Mouse (Mus musculus) adrenal gland, postnatal 36 days (tissue): ENCODE data around the gene Tmtc2. TPM values are rescaled to one million over a fixed set of nuclear protein-coding genes. Genes with fewer than 3 reads are reported as not detected.
A peak's percentile ranks its signal among the peaks of the same experiment; 100 is the strongest.

Experiments
- DNase-seq, 2 experiments: peaks; one replicate each; pipeline ENCODE4 v3.0.0; 2021; ENCODE audit warnings: mixed read lengths in 1 of 2
- total RNA-seq, 2 experiments: library from RNA; stranded (reverse); gene quantifications; 2 replicates each; pipeline ENCODE4 v1.2.3; 2021

Gene Tmtc2
- total RNA-seq, 2 experiments from 2014 or later: 5.4 to 7.2 TPM

DNA sequence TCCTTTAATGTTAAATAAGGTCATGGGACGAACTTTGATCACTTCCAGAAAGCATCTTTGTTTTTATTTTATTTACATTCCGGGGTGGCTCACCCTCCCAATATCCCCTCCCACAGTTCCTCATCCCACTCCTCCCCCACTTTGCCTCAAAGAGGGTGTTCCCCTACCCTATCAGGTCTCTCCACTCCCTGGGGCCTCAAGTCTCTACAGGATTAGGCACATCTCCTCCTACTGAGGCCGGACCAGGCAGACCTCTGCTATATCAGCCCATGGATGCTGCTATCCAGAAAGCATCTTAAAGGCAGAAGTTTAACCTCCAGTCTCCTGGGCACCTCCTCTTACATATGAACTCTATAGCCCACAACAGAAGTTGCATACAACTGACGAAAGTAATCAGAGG, 157.7 kb downstream of the Tmtc2 start:
- DNase-seq: no peak

DNA sequence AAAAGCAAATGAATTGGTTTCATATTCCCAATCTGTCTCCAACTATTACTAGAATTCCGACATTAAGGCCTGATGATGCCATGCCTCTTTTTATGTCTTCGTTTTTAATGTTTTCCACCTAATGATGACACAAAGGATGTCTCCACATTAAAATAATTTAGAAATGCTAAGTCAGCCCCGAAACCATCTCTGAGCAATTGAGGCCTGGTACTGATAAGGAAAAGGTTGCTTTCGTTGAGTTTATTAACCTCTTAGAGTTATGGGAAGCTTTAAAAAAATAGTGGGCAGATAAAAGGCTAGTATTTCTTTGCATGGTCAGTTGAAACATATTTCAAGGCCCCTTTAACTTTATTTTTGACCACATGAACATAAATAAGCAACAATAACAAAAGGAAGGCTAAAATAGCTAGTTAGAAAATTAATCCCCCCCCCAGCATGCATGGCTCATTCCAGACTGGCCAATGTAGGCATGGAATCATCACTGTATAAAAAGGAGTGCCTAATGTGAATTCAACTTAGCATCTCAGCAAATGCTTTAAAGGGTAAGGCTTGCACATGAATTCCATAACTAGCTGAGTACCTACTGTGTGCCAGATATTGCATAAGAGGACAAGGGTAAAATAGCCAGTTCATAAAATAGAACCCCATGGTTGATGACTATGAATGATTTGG, 168.3 kb downstream of the Tmtc2 start:
- no peak for DNase-seq

DNA sequence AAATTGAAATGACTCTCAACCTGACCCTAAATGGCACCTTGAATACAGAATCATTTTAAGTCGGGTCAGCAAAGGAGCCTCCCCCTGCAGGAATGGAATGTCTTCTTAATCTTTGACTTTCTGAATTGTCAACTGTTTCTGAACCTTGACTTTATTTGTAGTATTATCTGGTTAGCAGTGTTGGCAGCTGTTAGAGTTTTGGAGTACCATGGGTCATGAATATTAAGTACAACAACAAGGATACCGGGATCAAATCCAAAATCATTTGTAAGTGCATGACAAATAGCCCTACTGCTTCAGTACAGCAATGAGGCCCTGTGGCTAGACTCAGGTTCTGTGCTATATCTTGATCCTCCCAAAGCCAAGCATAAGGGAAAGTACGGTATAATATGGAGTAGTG, 170.3 kb downstream of the Tmtc2 start:
- DNase-seq: peak in 1 of 2 experiments; percentile 1

DNA sequence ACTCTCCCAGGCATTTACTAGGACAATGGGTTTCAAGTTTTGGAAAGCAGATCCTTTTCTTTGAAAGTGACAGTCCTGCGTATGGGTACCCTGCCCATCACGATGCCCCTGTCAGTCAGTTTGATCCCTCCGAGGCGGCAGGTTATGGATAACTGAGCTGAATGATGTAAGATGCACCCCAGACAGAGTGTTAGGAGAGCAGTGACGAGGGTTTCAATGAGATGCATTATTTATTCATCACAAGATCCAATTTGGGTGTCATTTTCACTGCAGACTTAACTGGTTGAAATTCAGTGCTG, 171.8 kb downstream of the Tmtc2 start:
- DNase-seq: no peak

DNA sequence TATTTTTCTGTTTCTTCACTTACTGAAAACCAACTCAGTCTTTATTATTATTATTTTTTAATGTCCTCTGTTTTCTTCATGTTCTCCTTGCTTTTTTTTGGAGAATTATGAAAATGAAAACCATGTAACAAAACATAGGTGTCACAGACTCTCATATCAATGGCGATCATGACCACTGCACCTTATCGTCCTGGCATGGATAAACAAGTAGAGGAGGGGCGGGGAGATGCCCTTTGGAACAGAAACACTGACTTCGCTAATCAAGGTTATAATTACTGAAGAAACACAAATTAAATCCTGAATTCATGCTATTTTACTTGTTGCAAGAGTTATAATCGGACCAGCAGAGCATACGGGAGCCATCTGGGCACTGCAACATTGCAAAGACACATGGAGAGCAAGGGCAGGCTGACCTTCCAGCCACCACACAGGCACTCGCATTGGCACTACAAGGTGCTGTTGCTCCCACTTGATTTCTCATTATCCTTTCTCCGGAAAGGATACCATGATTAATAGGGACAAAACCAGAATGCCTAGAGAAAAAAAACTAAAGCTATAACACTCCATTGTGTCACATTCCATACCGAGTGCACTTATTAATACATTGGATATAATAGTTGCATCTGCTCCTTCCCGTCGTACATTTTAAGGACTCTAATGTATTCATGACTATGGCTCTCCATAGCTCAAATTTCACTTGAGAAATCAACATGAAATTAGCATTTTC, 172.3 kb downstream of the Tmtc2 start:
- DNase-seq: no peak

DNA sequence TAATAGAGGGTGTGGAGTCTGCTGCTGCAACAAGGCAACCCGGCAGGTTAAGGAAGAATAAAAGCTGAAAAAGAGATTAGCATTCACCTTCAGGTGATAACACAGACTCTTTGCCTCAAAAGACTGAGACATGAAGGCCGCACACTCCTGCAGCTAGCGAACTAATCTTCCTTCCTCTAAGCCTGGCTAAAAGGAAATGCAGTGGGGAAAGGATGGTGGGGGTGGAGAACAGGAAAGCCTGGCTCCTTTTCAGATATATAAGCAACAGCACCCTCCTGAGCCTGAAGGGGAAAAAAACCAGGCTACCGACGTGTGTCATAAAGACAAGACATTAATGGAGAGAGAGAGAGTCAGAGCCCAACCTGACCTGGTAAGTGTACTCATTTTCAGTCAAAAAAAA, 174.9 kb downstream of the Tmtc2 start:
- no peak for DNase-seq

DNA sequence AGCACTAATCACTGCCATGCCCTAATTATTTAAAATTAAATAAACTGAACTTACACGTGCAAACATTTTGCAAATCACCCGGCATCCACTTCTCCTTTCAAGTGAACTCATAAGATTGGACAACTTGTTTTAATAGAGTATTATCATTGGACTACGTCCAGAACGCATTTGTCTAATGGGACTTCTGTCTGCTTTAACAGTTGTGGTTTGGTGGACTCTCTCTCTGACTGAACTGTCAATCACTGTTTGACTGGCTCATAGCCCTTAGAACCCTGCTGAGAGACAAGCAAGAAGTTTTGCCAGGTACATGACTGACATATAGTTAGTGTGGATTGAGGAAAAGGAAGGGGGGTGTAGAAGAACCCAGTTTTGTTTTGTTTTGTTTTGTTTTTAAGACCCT, 190.2 kb downstream of the Tmtc2 start:
- DNase-seq: no peak

DNA sequence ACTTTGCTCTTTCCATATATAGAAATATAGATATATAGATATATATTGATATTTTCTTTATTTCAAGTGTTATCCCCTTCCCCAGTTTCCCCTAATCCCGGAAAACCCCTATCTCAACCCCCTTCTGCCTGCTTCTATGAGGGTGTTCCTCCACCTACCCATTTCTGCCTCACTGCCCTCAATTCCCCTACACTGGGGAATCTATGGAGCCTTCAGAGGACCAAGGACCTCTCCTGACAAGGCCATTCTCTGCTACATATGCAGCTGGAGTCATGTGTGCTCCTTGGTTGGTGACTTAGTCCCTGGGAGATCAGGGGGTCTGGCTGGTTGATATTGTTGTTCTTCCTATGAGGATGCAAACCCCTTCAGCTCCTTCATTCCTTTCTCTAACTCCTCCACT, 192.5 kb downstream of the Tmtc2 start:
- DNase-seq: no peak

DNA sequence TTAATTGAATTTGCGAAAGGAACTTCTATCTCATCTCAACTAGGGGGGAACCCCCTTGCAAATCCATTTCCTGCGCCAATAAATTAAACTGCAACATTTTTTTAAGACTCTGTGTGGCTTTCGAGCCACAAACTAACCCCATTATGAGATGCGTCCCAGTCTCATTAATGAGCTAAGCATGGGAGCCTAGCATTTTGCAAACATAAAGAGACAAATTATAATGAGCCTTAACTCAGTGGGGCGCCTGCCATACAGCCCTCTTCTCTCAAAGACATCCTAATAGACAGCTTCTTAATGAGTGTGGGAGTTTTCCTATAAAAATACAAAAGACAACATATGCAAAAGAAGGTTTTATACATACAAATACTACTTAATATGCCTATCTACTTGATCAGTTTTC, 193.0 kb downstream of the Tmtc2 start:
- DNase-seq: no peak

DNA sequence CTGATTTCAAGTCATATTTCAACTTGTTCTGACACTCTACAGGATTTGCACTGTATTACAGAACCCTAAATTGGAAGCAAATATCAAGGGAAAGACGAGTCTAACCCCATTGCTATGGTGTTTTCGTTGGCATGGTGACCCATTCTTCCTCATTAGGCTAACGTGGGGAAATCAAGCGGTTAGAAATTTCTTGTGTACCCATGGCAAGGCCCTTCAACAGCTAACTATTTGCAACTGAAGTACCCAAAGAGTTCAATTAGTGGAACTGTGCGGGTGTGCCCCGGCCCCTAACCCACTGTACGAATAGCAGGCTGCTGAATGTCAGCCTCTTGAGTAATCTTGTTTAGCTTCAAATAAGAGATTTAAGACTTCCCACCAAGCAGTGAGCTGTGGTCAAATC, 193.7 kb downstream of the Tmtc2 start:
- no peak for DNase-seq

DNA sequence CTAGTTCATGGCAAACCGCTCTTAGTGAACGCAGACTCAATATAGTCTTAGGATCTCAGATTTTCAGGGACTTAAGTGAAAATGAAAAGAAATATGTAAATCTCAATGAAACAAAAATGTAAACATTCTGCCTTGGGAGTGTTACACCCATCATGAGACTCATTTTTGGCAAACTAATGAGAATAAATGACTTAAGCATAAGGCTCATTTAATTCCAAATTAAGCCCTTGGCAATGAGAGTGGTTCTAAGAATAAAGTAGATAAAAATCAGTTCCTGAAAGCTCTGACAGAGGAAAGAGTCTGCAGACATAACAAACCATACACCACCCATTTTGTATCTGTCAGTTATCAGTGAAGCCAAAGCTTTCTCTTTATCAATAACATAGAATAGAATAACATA, 196.5 kb downstream of the Tmtc2 start:
- no peak for DNase-seq

DNA sequence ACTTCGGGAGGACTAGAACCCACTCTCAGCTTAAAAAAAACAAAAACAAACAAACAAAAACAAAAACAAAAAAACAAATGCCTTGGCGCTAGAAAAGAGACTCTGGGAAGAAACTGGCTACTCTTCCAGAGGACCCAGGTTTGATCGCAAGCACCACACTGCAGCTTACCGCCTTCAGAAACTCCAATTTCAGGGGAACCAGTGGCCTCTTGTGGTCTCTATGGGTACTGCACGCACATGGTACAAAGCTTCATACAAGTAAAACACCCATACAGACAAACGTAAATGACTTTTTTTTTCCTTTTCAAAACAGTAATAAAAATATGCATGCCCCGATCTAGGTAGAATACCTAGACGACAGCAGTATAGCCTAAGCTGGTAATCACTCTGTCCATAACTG, 201.0 kb downstream of the Tmtc2 start:
- DNase-seq: peak in 1 of 2 experiments; percentile 7

DNA sequence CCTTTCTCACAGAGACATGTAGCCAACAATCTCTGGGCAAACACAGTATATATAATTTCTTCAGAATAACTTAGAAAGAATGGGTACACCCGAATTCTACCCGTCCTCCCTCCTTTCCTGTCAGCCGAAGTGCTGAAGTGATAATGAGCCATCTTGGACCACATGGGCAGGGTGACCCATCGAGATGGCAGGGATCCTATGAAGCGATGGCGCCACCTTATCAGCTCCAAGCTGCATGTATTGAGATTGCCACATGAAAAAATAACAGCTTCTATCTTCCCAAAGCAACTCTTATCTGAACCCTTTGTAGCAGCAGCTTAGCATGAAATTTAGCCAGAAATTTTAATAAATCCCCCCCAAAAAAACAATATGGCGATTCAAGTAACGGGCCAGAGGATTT, 206.0 kb downstream of the Tmtc2 start:
- no peak for DNase-seq

DNA sequence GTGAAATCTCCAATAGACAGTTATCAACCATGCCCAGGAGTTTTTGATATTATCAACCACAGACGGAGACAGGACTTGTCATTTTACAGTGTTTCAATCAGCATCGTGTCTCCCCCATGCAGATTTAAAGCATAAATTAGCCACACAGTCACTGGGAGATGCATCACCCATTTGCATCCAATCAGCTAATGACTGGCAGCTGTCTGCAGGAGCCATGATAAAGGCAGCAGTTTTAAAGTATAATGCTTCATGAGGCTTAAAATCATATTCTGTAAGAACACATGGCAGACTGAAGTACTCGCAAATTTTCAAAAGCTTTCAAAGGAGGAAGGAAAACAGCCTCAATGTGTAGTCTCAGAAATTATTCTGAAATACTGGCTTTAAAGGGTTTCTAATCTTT, 209.8 kb downstream of the Tmtc2 start:
- DNase-seq: no peak

DNA sequence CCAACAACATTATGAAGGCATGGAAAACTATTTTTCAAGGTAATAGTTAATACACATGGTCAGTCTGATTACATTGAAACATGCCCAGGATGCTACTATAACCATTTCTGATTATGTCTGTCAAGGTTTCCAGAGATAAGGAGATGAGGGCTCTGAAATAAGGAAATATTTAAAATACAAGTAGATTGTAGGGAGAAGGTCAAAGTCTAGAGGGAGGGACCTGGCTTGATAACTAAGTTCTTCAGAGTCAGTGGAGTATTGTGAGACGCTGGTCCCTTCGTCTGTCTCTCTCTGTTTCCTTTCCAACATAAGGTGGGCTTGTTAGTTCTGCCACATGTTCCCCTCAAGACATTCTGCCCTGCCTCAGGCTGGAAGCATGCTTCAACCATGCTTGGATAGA, 223.9 kb downstream of the Tmtc2 start:
- no peak for DNase-seq

DNA sequence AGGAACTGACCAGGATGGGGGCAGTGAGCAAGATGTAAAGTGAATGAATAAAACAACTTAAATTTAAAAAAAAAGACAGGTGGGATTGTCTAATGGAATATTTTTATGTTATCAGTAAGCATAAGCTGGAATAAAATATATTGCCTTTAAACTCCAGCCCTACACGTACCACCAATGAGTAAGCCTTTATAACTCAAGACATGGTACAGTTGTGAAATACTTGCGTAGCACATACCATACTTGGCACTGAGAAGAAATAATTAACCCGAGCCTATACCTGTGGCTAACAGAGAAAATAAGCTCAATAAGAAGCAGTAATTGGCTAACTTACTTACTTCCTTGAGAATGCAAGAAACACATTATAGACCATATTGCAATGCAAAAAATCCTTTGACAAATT, 228.3 kb downstream of the Tmtc2 start:
- DNase-seq: no peak

DNA sequence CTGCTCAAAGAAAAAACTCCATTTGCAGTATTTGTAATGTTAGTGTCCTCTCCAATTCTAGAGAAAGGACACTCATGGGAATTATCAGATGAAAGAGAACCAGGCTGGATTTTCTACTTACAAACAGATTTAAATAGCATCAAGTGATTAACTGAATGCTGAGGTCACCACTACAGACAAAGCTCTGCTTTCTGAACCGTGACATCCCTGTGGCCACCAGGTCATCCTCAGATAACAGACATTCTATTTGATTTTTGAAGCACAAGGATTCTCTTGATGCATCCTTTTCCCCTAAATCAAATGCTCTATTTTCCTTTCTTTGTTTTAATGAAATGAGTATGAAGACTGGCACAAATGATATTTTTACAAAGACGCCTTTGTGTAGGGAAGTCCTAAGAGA, 241.4 kb downstream of the Tmtc2 start:
- DNase-seq: no peak

DNA sequence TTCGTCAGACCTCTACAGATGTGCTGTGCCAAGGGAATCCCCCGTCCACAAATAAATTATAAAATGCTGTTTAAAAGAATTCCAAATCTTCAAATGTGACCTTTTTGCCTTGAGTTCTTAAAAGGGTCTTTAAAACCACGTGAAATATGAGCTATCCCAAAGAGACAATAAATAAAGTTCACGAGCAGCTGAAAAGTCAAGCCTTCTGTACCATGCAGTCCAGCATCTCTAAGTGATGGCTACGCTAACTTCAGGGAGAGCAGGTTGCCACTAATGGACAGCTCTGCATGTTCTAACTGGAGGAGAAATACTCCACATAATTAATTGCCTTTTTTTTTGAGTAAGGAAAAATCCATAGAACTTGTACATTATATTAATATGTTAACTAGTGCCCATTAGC, 243.9 kb downstream of the Tmtc2 start:
- DNase-seq: no peak

DNA sequence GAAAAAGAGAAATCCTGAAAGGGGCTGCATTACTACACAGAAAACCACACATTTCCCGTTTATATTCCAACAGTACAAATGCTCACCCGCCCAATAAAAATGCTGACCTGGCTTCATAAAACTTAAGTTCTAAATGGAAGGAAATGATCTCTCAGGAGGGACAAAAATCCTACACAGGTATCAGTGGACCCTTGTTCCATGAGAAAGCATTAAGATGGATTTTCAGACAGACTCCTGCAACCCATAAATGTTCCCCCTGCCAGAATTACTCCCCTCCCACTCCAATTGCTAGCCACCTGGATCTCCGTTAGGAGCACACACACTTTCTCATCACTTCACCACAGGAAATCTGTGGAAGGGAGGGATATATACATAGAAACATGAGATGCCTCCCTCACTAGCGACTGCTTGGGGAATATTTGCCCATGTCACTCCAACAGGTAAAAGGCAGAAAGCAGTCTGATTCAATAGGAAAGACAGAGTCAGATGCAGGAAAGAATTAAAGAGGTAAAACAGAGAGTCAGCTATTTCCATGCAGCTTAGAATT, 250.5 kb downstream of the Tmtc2 start:
- no peak for DNase-seq

DNA sequence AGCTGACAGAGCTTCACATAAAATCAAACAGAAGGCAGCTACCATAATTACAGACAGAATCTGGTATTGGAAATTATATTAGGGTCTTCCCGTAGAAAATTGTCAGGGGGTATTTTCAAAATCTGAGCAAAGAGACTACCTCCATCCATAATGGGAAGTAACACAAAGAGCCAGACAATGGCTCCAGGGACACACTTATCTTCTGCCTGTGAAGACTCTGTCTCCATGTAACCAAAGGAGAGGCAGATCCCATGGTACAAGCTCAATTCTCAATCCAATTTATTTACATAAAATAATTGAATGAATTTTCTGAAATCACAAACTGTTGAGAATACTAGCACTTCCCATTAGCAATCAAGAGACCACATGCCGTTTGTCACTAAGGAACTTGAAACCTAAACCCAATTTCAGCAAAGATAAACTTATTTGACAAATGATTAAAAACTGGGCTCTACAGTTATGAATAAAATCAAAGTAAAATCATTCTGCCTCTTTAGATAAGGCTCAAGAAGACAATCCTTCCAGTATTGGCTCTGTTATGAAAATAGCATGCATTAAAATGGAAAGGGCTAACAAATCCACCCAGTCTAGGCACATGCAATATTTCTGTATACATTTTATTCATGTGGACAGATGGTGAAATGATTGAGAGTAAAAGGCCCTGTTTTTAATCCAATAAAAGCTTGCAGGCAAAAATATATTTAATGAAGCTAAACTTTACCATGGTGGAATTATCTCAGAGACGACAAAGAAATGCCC, 254.8 kb downstream of the Tmtc2 start:
- DNase-seq: no peak

DNA sequence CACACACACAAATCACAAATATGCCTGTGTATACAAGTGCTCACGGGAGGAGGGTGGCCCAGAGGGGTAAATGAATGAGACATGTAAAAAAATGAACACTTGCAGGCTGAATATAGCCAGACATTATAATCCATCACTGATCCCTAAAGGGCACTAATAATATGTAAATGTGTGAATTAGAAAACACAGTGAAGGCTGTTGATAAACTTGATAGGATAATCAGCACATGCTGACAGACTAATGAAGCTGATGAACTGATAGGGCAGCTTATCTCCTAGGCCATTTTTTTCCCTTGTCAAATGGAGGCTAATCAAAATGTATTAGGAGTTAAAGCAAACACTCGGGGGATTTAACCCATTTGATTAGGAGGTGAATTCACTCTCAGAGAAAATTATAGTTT, 255.4 kb downstream of the Tmtc2 start:
- no peak for DNase-seq

DNA sequence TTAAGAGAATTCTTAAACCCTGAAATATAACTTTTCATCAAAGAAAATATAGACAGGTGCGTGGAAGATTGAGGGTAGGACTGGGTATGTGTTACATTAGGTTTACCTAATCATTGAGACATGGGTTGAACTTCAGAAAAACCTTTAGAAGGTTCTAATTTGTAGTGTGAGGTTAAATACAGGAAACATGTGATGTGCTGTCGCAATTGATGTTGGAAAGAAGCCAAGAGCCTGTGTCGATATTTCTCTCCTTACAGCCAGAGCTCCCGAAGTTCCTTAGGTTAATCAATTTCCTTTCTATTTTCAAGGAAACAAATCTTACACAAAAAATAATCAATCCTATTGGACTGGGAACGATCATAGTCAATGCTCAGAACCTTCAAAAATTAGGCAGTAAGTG, 261.3 kb downstream of the Tmtc2 start:
- DNase-seq: no peak

DNA sequence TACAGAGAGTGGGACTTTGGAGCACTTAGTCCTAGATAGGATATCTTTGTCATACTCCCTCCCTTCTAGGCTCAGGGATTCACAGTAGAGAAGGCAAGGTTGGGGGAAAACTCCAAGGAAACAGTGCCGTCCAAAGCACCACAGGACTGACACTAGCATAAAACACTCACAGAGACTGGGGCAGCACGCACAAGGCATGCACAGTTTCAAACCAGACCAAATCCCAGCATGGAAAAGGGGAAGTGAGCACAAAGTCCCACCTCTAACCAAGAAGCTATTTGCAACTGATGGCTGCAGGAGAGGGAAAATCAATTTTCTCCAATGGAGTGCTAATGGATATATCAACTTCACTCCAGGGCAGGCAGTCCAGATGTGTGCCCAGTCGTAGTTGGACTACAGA, 276.7 kb downstream of the Tmtc2 start:
- DNase-seq: no peak
